Mouse (Mus musculus) layer of hippocampus, postnatal 25 days (tissue): ENCODE data around the gene Vmn1r172. TPM values are rescaled to one million over a fixed set of nuclear protein-coding genes. Genes with fewer than 3 reads are reported as not detected.
"Not testable (repeated sequence)": the region's sequence is repeated elsewhere in the genome, so short reads cannot be mapped to it uniquely, and the experiment has no call there.

Experiments used
- DNase-seq, 2 experiments: peaks; one replicate each; pipeline ENCODE4 v3.0.0; 2022; ENCODE audit warnings: mixed read lengths in 2 of 2, low spot score in 1 of 2; ENCODE audit errors: extremely low spot score in 1 of 2
- total RNA-seq, 2 experiments: library from RNA; stranded (reverse); gene quantifications; 2 replicates each; pipeline ENCODE4 v1.2.3; 2021

Gene Vmn1r172
- not detected for total RNA-seq

DNA sequence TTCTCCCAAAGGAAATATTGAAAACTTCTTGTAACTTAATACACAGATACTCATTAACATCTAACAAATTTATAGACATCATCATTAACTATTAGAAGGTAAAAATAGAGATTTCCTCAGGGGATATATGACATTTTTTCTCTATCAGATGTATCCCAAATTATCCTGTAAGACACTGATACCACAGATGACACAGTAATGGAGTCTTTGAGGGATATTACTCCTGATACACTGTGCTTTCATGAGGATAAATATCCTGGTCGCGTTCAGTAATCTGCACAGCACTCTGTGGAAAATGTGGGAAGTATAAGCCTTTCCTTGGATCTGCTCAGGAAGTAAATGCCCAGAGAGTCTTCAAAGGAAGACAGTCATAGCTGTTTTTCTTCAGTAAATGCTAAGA lies at the start of gene Vmn1r172:
Gene Vmn1r172, plus strand, starts transcription at position 301 of the 400 bp plus-strand sequence.
- no peak for DNase-seq

DNA sequence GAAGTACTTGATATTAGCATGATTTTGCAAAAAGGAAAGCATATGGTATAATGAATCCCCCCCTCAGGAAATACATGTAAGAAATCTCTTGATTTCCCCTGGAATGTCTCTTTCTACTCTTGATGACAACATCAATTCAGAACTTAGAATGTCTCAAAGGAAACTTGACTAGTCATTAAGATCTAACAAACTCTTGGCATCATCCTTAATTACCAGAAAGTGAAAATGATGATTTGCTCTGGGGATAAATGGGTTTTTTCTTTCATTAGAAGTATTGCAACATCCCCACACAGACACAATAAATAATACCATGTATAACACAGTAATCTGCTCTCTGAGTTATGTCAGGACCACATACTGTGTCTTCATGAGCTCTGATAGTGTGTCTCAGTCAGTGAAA lies 27.7 kb upstream of the Vmn1r172 start, which contains the start of gene Vmn1r171:
Gene Vmn1r171, plus strand, starts transcription at position 301 of the 400 bp plus-strand sequence.
- no peak for DNase-seq

DNA sequence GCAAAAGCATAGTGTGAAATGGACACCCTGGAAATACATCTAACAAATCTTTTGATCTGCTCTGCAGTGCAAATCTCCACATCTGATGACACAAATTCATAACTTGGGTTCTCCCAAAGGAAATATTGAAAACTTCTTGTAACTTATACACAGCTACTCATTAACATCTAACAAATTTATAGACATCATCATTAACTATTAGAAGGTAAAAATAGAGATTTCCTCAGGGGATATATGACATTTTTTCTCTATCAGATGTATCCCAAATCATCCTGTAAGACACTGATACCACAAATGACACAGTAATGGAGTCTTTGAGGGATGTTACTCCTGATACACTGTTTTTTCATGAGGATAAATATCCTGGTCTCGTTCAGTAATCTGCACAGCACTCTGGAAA lies 42.3 kb downstream of the Vmn1r172 start, which contains the start of gene Vmn1r173:
Gene Vmn1r173, plus strand, starts transcription at position 301 of the 400 bp plus-strand sequence.
- DNase-seq, result not testable (repeated sequence)

Other genes with a start within 250 kb of the Vmn1r172 start
- gene Vmn1r167, start 151.1 kb upstream of the Vmn1r172 start, total RNA-seq, result not detected
- gene Vmn1r168, start 118.6 kb upstream of the Vmn1r172 start, total RNA-seq, result not detected
- not detected for gene Vmn1r169, start 82.8 kb upstream of the Vmn1r172 start, total RNA-seq
- not detected for gene Vmn1r170, start 52.1 kb upstream of the Vmn1r172 start, total RNA-seq
- gene Vmn1r171, start 27.6 kb upstream of the Vmn1r172 start, total RNA-seq, result not detected
- gene Vmn1r173, start 42.4 kb downstream of the Vmn1r172 start, total RNA-seq, result not detected
- not detected for gene Vmn1r174, start 94.0 kb downstream of the Vmn1r172 start, total RNA-seq
- not detected for gene Vmn1r175, start 152.3 kb downstream of the Vmn1r172 start, total RNA-seq
- gene Vmn1r176, start 179.1 kb downstream of the Vmn1r172 start, total RNA-seq, result not detected
- gene Vmn1r177, start 208.1 kb downstream of the Vmn1r172 start, total RNA-seq, result not detected
- gene Vmn1r178, start 233.7 kb downstream of the Vmn1r172 start, total RNA-seq, result not detected